Mouse (Mus musculus) embryonic fibroblast, embryonic 13.5 days (primary cell): ENCODE measurements around the gene Pah.

ENCODE experiments used
- CTCF ChIP-seq: IDR thresholded peaks from 2 replicates; pipeline ENCODE4 v1.5.1; 2011; ENCODE audit warnings: mild to moderate bottlenecking, control low read depth, low read length, moderate library complexity, borderline replicate concordance; ENCODE audit not compliant: insufficient read depth
- POLR2A ChIP-seq: IDR thresholded peaks from 2 replicates; pipeline ENCODE4 v1.6.1; 2011; ENCODE audit warnings: low read depth, mild to moderate bottlenecking, control low read depth, low read length, moderate library complexity

GRCm38 (mm10) chr10:87485721-87486620, 35.6 kb upstream of the Pah start:
- TF ChIP-seq POLR2A (no peak), CTCF (no peak)
